Mouse (Mus musculus) hindbrain, embryonic 15.5 days (tissue): Measurements from ENCODE around the gene Nbr1. TPM values are rescaled to one million over a fixed set of nuclear protein-coding genes. Genes with fewer than 3 reads are reported as not detected.
"Not testable (repeated sequence)": the region's sequence is repeated elsewhere in the genome, so short reads cannot be mapped to it uniquely, and the experiment has no call there.

Experiments
- ATAC-seq: fragments of 200-750 bp; cut with Nextera tagmentation; 2 replicates; pipeline ENCODE4 v1.8.0; 2017; ENCODE audit warnings: low read depth, moderate number of reproducible peaks, moderate TSS enrichment; ENCODE audit not compliant: low FRiP score
- H3K27ac ChIP-seq: fragments of 300-500 bp; sonication (generic); replicated peaks from 2 replicates; pipeline ENCODE4 v1.5.1; 2015; ENCODE audit warnings: mild to moderate bottlenecking, inconsistent platforms
- H3K27me3 ChIP-seq: fragments of 300-500 bp; sonication (generic); 2 replicates; pipeline ENCODE4 v1.6.1; 2015; ENCODE audit warnings: control low read depth, inconsistent platforms
- H3K36me3 ChIP-seq: fragments of 300-500 bp; sonication (generic); 2 replicates; pipeline ENCODE4 v1.6.1; 2015; ENCODE audit warnings: control low read depth, inconsistent platforms
- H3K4me1 ChIP-seq: fragments of 300-500 bp; sonication (generic); replicated peaks from 2 replicates; pipeline ENCODE4 v1.6.1; 2015; ENCODE audit warnings: control low read depth, inconsistent platforms
- H3K4me2 ChIP-seq: fragments of 300-500 bp; sonication (generic); 2 replicates; pipeline ENCODE4 v1.6.1; 2015; ENCODE audit warnings: moderate library complexity, mild to moderate bottlenecking, inconsistent platforms
- H3K4me3 ChIP-seq: fragments of 300-500 bp; sonication (generic); 2 replicates; pipeline ENCODE4 v1.5.1; 2015; ENCODE audit warnings: mild to moderate bottlenecking, inconsistent platforms
- H3K9ac ChIP-seq: fragments of 300-500 bp; sonication (generic); 2 replicates; pipeline ENCODE4 v1.6.1; 2015; ENCODE audit warnings: inconsistent platforms
- H3K9me3 ChIP-seq: fragments of 300-500 bp; sonication (generic); 2 replicates; pipeline ENCODE4 v1.6.1; 2016; ENCODE audit warnings: control low read depth, inconsistent platforms
- WGBS: fragments of 180-500 bp; shearing (Covaris S2); methylation state at CpG from one replicate; pipeline ENCODE4 v1.1.7; 2015; 5-methylcytosine and 5-hydroxymethylcytosine counted together
- polyA plus RNA-seq: library from polyadenylated mRNA; unstranded; fragments of >200 nt; fragmentation: Nextera tagmentation; extraction: Ambion mirVana; gene quantifications from 2 replicates; pipeline ENCODE4 v1.2.1, GENCODE M21; 2015

The Nbr1 gene
- polyA plus RNA-seq, 1 experiment from 2014 or later = 87.6 TPM

DNA sequence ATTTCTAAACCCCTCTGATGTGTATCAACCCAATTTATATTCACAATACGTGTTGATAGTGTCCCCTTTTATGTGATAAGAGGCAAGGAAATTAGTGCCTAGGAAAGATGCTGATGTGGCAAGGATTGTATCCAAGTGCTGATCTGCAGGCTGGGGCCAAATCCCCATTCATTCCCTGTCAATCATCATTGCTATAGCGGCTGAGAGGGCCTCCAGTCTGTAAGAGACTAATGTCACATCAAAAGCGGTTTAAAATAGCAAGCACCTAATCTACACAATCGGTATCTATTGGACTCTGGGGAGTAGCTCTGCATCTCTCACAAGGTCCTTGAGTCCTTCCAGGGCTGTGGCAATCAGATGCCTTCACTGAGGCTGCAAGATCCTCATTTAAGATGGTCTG, 62.2 kb downstream of the Nbr1 start:
- Histone ChIP-seq H3K27me3 (no peaks in the 10 kb centered on the region), H3K4me3 (no peak overlapping the region), H3K9ac (no peak overlapping the region), H3K9me3 (no peaks in the 10 kb centered on the region), H3K4me1 (peaks cover 18% of the 10 kb centered on the region), H3K27ac (no peak overlapping the region), H3K36me3 (no peaks in the 10 kb centered on the region), H3K4me2 (no peak overlapping the region)
- WGBS = 65% methylated on average over 4 of the region's 4 CpGs
- no peak for ATAC-seq

DNA sequence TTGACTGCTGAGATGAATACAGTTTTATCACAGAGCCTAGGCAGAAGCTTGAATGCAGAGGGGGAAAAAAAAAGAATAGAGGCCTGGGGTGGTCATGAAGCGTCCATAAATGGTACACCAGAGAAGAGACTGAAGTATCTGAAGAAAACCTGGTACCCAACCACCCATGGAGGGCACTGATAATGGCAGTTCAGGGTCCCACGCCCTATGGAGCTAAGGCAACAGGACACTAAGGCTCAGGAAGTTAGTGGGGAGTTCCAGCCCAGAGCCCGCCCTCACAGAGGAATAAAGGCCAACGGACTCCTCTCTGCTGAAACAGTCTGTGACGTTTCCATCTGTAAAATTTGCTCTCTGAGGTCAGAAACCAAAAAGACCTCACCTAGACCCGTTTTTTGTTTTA, 63.4 kb downstream of the Nbr1 start:
- Histone ChIP-seq H3K27me3 (no peaks in the 10 kb centered on the region), H3K4me3 (no peak overlapping the region), H3K9ac (no peak overlapping the region), H3K4me2 (no peak overlapping the region), H3K36me3 (no peaks in the 10 kb centered on the region), H3K9me3 (no peaks in the 10 kb centered on the region), H3K4me1 (peaks cover 18% of the 10 kb centered on the region), H3K27ac (no peak overlapping the region)
- ATAC-seq = no peak
- 82% methylated on average over 6 of the region's 6 CpGs for WGBS

DNA sequence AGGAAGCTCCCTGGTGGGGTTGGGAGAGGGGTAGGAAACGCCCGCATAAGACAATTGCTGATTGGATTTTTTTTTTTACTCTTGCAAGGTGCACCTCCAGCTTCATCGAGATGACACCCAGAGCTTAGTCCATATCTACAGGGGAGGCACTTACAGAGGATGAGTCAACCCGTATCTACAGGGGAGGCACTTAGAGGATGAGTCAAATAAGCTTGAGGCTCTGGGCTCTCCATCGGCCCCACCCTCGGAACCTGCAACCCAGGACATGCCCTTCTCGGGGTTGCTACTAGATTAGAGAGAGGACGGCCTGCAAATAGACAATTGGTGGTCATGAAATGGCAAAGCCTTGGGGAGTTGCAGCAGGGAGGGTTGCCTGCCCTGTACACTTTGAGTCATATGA, 64.2 kb downstream of the Nbr1 start:
- Histone ChIP-seq H3K4me2 (no peak overlapping the region), H3K4me3 (no peak overlapping the region), H3K27ac (no peak overlapping the region), H3K9ac (no peak overlapping the region), H3K36me3 (no peaks in the 10 kb centered on the region), H3K4me1 (peaks cover 18% of the 10 kb centered on the region), H3K27me3 (no peaks in the 10 kb centered on the region), H3K9me3 (no peaks in the 10 kb centered on the region)
- no peak for ATAC-seq
- 91% methylated on average over 8 of the region's 8 CpGs for WGBS

DNA sequence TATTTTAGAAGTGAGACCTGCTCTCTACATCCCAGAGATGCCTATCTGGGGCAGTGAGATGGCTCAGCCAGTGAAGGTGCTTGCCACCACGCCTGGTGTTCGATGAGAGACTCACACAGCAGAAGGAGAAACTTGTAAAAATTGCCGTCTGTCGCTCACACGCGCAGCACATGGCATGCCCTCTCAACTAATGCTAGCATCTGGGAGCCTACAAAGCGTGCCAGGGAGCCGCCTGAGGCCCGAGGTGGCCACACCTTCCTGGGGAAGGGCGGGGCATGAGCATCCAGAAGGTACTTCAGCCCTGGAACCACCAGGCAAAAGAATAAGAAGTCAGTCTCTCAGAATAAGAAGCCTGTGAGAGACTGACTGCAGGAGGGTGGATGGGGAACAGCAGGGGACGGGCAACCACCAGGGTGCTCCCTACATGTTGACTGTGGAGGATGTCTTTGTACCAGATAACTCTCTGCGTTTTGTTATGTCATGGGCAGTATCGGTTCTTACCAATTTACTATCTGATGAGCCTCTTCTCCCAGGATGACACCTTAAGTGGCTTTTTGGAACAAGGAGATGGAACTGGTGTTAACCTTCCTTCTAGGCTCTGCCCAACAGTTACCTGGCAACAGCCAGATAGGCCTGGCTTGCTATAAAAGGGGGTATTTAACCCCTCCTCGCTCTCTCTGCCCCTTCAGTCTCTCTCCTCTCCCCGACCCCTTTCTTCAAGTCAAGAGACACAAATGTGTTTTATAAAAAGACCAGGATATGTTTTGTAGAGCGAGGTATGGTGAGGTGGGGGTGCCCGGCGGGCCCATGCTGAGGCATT, 65.2 kb downstream of the Nbr1 start:
- peaks cover 18% of the 10 kb centered on the region for H3K4me1 ChIP-seq
- ATAC-seq = no peak
- H3K4me3 ChIP-seq = no peak overlapping the region
- peak overlapping the region; percentile 69 for H3K27ac ChIP-seq
- WGBS = 16% methylated on average over 18 of the region's 18 CpGs
- H3K4me2 ChIP-seq = peak overlapping the region; percentile 42
- H3K36me3 ChIP-seq = no peaks in the 10 kb centered on the region
- no peaks in the 10 kb centered on the region for H3K27me3 ChIP-seq
- H3K9me3 ChIP-seq = no peaks in the 10 kb centered on the region
- no peak overlapping the region for H3K9ac ChIP-seq

DNA sequence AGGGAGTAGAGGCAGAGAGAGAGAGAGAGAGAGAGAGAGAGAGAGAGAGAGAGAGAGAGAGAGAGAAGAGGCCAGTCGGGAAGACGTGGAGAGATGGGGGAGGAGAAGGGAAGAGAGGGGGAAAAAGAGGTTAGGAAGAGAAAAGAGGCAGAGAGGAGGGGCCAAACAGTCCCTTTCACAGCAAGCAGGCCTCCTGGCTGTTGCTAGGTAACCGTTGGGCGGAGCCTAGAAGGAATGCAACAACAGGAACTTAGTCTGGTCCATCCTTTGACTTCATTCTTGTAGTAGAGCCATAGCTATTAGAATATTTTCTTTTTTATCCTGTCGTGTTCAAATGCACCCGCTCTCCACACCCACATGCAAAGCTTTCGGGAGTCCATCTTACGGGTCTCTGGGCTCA, 65.9 kb downstream of the Nbr1 start:
- no peak overlapping the region for H3K9ac ChIP-seq
- H3K27ac ChIP-seq = peak overlapping the region; percentile 69
- H3K4me1 ChIP-seq = peaks cover 18% of the 10 kb centered on the region
- ATAC-seq = peak; percentile 64; the same call in 1 of the 2 replicates
- H3K4me3 ChIP-seq = no peak overlapping the region
- no peaks in the 10 kb centered on the region for H3K27me3 ChIP-seq
- no peaks in the 10 kb centered on the region for H3K36me3 ChIP-seq
- peak overlapping the region; percentile 42 for H3K4me2 ChIP-seq
- WGBS = 2% methylated on average over 8 of the region's 8 CpGs
- H3K9me3 ChIP-seq = no peaks in the 10 kb centered on the region

DNA sequence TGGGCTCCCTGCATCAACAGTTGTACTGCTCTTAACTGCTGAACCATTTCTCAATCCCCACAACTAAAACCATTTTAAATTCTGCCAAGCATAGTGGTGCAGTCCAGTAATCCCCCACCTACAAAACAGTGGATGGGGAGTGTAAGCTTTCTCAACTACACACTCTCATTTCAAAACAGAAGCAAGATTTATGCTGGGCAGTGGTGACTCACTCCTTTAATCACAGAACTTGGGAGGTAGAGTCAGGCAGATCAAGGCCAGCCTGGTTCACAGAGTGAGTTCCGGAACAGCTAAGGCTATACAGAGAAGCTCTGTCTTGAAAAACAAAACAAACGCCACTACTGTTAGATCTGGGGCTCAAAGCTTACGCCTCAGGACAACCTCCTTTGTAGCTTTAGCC, 66.6 kb downstream of the Nbr1 start:
- Histone ChIP-seq H3K4me2 (no peak overlapping the region), H3K9me3 (no peaks in the 10 kb centered on the region)
- 73% methylated on average over 3 of the region's 3 CpGs for WGBS

DNA sequence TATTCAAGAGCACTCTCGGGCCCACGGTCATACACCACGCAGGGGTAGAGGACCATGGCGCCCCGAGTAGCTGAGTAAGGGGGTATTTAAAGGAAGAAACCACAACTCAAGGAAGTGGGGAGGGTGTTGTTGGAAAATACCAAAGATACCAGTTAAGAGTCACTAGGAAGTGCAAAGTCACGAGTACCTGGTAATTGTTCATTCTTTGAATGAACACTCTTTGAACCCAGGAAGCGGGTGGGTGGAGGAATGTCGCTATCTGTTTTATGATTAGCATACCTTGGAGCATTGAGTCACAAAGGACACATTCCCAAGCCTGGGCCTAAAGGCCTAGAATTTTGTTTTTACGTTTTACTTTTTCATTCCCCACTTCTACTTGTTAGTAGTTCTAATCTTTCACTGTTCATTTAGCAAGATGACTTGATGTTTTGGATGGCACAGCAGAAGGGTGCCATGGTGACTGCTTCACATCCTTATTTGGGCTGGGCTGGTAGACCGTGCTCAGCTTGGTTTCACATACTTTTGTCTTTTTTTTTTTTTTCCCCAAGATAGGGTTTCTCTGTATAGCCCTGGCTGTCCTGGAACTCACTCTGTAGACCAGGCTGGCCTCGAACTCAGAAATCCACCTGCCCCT, 68.2 kb downstream of the Nbr1 start:
- 91% methylated on average over 11 of the region's 11 CpGs for WGBS
- not testable (repeated sequence) for ATAC-seq

More for the DNA sequence above, 66.6 kb downstream of the Nbr1 start:
- H3K9ac ChIP-seq = no peak overlapping the region
- H3K27me3 ChIP-seq = no peaks in the 10 kb centered on the region
- no peak overlapping the region for H3K4me3 ChIP-seq
- ATAC-seq = no peak
- no peak overlapping the region for H3K27ac ChIP-seq
- H3K4me1 ChIP-seq = peaks cover 18% of the 10 kb centered on the region
- H3K36me3 ChIP-seq = no peaks in the 10 kb centered on the region

DNA sequence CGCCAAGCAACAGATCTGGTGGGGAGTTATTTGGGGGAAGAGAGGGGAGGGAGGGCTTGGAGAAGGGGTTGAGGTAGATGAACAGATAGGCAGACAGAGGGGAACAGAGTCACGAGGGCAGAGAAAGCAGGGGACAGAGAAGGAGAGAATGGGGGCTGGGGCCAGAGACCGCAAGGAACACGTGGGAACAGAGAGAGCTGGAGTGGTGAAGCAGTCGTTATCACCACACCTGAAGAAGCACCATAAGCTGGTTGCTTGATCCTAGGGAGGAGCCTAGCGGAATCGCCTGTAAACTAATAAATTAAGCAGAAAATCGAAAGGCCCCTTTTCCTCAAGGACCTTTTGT, 74.7 kb downstream of the Nbr1 start:
- Histone ChIP-seq H3K9me3 (no peaks in the 10 kb centered on the region), H3K4me1 (peaks cover 6% of the 10 kb centered on the region; the same call in 1 of the 2 replicates), H3K27me3 (no peaks in the 10 kb centered on the region), H3K4me2 (peak overlapping the region; percentile 89), H3K27ac (peak overlapping the region; percentile 82), H3K4me3 (peak overlapping the region; percentile 50), H3K36me3 (no peaks in the 10 kb centered on the region), H3K9ac (peak overlapping the region; percentile 50)
- ATAC-seq = peak; percentile 60; the same call in 1 of the 2 replicates
- WGBS = 5% methylated on average over 8 of the region's 8 CpGs

More for the DNA sequence above, 68.2 kb downstream of the Nbr1 start:
- H3K4me3 ChIP-seq, H3K9me3 ChIP-seq, H3K27me3 ChIP-seq, H3K27ac ChIP-seq, H3K9ac ChIP-seq, H3K36me3 ChIP-seq, H3K4me2 ChIP-seq: not testable (repeated sequence)
- peaks cover 18% of the 10 kb centered on the region for H3K4me1 ChIP-seq

DNA sequence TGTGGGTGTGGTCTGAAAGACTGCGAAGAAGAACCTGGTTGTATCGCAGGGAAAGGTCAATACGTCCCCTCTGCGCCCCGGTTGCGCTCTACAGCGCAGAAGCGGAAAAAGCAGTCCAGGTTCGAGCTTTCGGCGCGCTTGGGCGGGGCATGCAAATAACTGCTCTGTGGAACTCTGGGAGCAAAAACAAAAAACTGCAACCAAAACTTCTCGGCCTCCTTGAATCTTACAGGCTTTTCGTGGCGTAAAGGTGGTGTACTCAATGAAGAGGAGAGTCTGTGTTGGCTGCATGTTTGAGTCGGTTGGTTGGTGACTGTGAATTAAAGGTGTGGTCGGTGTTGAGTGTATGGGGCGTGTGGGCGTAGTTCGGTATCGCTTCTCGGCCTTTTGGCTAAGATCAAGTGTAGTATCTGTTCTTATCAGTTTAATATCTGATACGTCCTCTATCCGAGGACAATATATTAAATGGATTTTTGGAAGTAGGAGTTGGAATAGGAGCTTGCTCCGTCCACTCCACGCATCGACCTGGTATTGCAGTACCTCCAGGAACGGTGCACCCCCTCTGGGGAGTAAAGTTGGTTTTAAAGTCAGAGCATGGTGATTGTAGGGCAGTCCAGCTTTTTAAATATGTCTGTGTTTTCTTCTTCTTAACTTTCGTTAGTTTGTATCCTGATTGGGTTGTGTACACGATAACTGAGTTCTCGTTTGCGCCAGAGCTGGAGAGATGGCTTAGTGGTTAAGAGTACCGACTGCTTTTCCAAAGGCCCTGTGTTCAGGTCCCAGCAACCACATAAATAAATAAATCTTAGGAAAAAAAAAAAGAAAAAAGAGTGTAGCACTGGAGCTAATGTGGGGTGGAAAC, 75.3 kb downstream of the Nbr1 start, which contains the start of gene Rdm1:
Rdm1 (plus strand) TSS at position 201 of the 862 bp plus-strand sequence.
- no peaks in the 10 kb centered on the region for H3K9me3 ChIP-seq
- under 1% methylated on average over 34 of the region's 34 CpGs for WGBS
- peak; percentile 92 for ATAC-seq

DNA sequence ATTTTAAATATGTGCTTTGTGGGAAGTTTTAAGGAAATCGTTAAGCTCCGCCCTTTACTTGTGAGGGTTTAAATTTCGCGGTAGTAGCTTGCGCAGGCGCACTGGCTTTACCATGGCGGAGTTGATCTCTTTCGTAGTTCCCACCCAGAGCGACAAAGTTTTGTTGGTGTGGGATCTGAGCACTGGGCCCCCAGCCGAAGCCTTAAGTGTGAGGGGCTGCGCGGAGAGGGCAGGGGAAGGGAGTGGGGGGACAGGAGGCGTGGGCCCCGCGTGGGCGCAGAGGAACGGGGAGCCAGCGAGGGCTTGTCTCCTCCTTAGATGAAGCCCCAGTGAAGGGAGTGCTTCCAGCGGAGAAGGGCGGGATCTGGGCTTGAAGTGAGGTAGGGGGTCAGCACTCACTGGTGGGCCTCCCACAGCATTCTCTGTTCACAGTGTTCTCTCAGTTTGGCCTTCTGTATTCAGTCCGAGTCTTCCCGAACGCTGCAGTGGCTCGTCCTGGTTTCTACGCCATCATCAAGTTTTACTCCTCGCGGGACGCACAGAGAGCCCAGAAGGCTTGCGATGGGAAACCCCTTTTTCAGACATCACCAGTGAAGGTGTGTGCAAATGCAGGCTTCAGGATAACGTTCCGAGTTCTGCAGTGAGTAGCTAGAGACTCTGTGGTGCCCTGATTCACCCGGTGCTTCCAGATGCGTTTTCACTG, 76.1 kb downstream of the Nbr1 start:
- WGBS = under 1% methylated on average over 33 of the region's 33 CpGs
- peak; percentile 32 for ATAC-seq
- no peaks in the 10 kb centered on the region for H3K36me3 ChIP-seq

More for the DNA sequence above, 75.3 kb downstream of the Nbr1 start, which contains the start of gene Rdm1:
- peak within 1 kb of the TSS; percentile 89 for H3K4me2 ChIP-seq
- H3K4me3 ChIP-seq = peak within 1 kb of the TSS; percentile 50
- H3K36me3 ChIP-seq = no peaks in the 10 kb centered on the region
- peak within 1 kb of the TSS; percentile 84 for H3K27ac ChIP-seq
- H3K4me1 ChIP-seq = peaks cover 6% of the 10 kb centered on the region; the same call in 1 of the 2 replicates
- H3K9ac ChIP-seq = peak within 1 kb of the TSS; percentile 50
- no peaks in the 10 kb centered on the region for H3K27me3 ChIP-seq

DNA sequence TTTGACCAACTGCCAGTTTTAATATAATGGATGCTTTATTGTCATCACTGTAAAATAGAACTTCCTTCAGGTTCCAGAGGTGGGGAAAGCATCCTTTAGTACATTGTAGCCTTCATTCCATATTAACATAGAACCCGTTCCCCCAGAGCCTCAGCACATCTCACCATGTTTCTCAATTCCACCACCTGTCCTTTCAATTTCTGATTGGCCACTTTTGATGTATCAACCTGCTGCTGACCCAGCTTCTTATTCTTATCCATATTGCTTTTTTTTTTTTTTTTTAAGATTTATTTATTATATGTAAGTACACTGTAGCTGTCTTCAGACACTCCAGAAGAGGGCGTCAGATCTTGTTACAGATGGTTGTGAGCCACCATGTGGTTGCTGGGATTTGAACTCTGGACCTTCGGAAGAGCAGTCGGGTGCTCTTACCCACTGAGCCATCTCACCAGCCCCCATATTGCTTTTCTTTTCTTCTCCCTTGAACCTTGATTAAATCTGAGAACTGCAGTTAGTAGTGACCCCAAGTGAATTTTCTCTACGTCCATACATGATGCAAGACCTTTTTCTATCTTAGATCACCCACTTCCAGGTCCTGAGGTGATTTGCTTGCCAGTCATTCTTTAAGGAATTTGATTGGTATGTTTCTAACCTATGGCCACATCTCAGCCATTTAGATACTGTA, 76.9 kb downstream of the Nbr1 start:
- H3K36me3 ChIP-seq, H3K4me1 ChIP-seq, H3K27ac ChIP-seq, ATAC-seq, H3K9me3 ChIP-seq, H3K9ac ChIP-seq, H3K27me3 ChIP-seq, H3K4me3 ChIP-seq: not testable (repeated sequence)
- WGBS = 72% methylated on average over 4 of the region's 5 CpGs
- H3K4me2 ChIP-seq = peak overlapping the region; percentile 89

More for the DNA sequence above, 76.1 kb downstream of the Nbr1 start:
- Histone ChIP-seq H3K27me3 (no peaks in the 10 kb centered on the region), H3K27ac (peak overlapping the region; percentile 84), H3K4me2 (peak overlapping the region; percentile 89), H3K4me3 (peak overlapping the region; percentile 50), H3K9me3 (no peaks in the 10 kb centered on the region), H3K4me1 (peaks cover 6% of the 10 kb centered on the region; the same call in 1 of the 2 replicates), H3K9ac (peak overlapping the region; percentile 49)
